Mouse (Mus musculus) stomach, embryonic 15.5 days (tissue): ENCODE data around the gene Sept3. TPM values are rescaled to one million over a fixed set of nuclear protein-coding genes. Genes with fewer than 3 reads are reported as not detected.
A peak's percentile ranks its signal among the peaks of the same experiment; 100 is the strongest.

Experiments used
- ATAC-seq: fragments of 200-750 bp; cut with Nextera tagmentation; 2 replicates; pipeline ENCODE4 v1.8.0; 2017; ENCODE audit warnings: low read depth, moderate number of reproducible peaks, moderate TSS enrichment; ENCODE audit not compliant: insufficient read depth, low FRiP score
- H3K27ac ChIP-seq: fragments of 300-500 bp; sonication (generic); 2 replicates; pipeline ENCODE4 v1.5.1; 2015; ENCODE audit warnings: mild to moderate bottlenecking, inconsistent platforms
- H3K27me3 ChIP-seq: fragments of 300-500 bp; sonication (generic); replicated peaks from 2 replicates; pipeline ENCODE4 v1.6.1; 2015; ENCODE audit warnings: inconsistent platforms
- H3K36me3 ChIP-seq: fragments of 300-500 bp; sonication (generic); 2 replicates; pipeline ENCODE4 v1.6.1; 2015; ENCODE audit warnings: inconsistent platforms
- H3K4me1 ChIP-seq: fragments of 300-500 bp; sonication (generic); 2 replicates; pipeline ENCODE4 v1.6.1; 2015; ENCODE audit warnings: inconsistent platforms
- H3K4me2 ChIP-seq: fragments of 300-500 bp; sonication (generic); 2 replicates; pipeline ENCODE4 v1.6.1; 2015; ENCODE audit warnings: mild to moderate bottlenecking, inconsistent platforms
- H3K4me3 ChIP-seq: fragments of 300-500 bp; sonication (generic); replicated peaks from 2 replicates; pipeline ENCODE4 v1.5.1; 2015; ENCODE audit warnings: inconsistent platforms
- H3K9ac ChIP-seq: fragments of 300-500 bp; sonication (generic); 2 replicates; pipeline ENCODE4 v1.6.1; 2015; ENCODE audit warnings: inconsistent platforms
- H3K9me3 ChIP-seq: fragments of 300-500 bp; sonication (generic); 2 replicates; pipeline ENCODE4 v1.6.1; 2016; ENCODE audit warnings: inconsistent platforms
- WGBS: fragments of 180-500 bp; shearing (Covaris S2); methylation state at CpG from one replicate; pipeline ENCODE4 v1.1.7; 2015; 5-methylcytosine and 5-hydroxymethylcytosine counted together
- polyA plus RNA-seq: library from polyadenylated mRNA; unstranded; fragments of >200 nt; fragmentation: Nextera tagmentation; extraction: Ambion mirVana; gene quantifications from 2 replicates; pipeline ENCODE4 v1.2.1, GENCODE M21; 2015

The Sept3 gene
- polyA plus RNA-seq, 1 experiment from 2014 or later = 10.2 TPM

- WGBS = under 1% methylated on average over 85 of the region's 86 CpGs
- H3K27ac ChIP-seq = no peak overlapping the region
- peaks cover 40% of the 10 kb centered on the region for H3K27me3 ChIP-seq
- 0 out of 2 replicates have a peak, but pooled peaks have one; percentile 12 for ATAC-seq
- no peaks in the 10 kb centered on the region for H3K9me3 ChIP-seq
- H3K4me3 ChIP-seq = peak overlapping the region; percentile 53
- no peaks in the 10 kb centered on the region for H3K36me3 ChIP-seq
- H3K9ac ChIP-seq = peak overlapping the region; percentile 52
- H3K4me1 ChIP-seq = peaks cover 17% of the 10 kb centered on the region
- H3K4me2 ChIP-seq = peak overlapping the region; percentile 97
Observed at GRCm38 (mm10) chr15:82274927-82275901, 521 bp downstream of the Sept3 start.

GRCm38 (mm10) chr15:82277591-82277990 lies 2.9 kb downstream of the Sept3 start:
- ATAC-seq = no peak
- Histone ChIP-seq H3K4me3 (no peak overlapping the region), H3K36me3 (no peaks in the 10 kb centered on the region), H3K9me3 (no peaks in the 10 kb centered on the region), H3K4me2 (no peak overlapping the region), H3K4me1 (peaks cover 17% of the 10 kb centered on the region), H3K27me3 (peaks cover 35% of the 10 kb centered on the region), H3K9ac (no peak overlapping the region), H3K27ac (no peak overlapping the region)
- WGBS = 68% methylated on average over 5 of the region's 5 CpGs

GRCm38 (mm10) chr15:82280638-82281037 lies 5.9 kb downstream of the Sept3 start:
- H3K4me3 ChIP-seq = no peak overlapping the region
- no peak for ATAC-seq
- H3K27ac ChIP-seq = no peak overlapping the region
- H3K9ac ChIP-seq = no peak overlapping the region
- WGBS = 68% methylated on average over 4 of the region's 4 CpGs
- H3K27me3 ChIP-seq = peaks cover 9% of the 10 kb centered on the region
- no peak overlapping the region for H3K4me2 ChIP-seq
- H3K4me1 ChIP-seq = peaks cover 6% of the 10 kb centered on the region; the same call in 1 of the 2 replicates
- no peaks in the 10 kb centered on the region for H3K9me3 ChIP-seq
- no peaks in the 10 kb centered on the region for H3K36me3 ChIP-seq

GRCm38 (mm10) chr15:82286157-82286556 lies 11.5 kb downstream of the Sept3 start:
- Histone ChIP-seq H3K27ac (no peak overlapping the region), H3K27me3 (no peaks in the 10 kb centered on the region), H3K9ac (no peak overlapping the region), H3K4me2 (no peak overlapping the region), H3K36me3 (no peaks in the 10 kb centered on the region), H3K4me3 (no peak overlapping the region), H3K9me3 (no peaks in the 10 kb centered on the region), H3K4me1 (no peaks in the 10 kb centered on the region)
- ATAC-seq = no peak
- 58% methylated on average over 12 of the region's 12 CpGs for WGBS

- H3K9ac ChIP-seq = no peak overlapping the region
- no peak overlapping the region for H3K4me3 ChIP-seq
- no peak overlapping the region for H3K4me2 ChIP-seq
- H3K36me3 ChIP-seq = no peaks in the 10 kb centered on the region
- no peaks in the 10 kb centered on the region for H3K9me3 ChIP-seq
- no peaks in the 10 kb centered on the region for H3K27me3 ChIP-seq
- 94% methylated on average over 7 of the region's 7 CpGs for WGBS
- H3K27ac ChIP-seq = no peak overlapping the region
- no peak for ATAC-seq
- H3K4me1 ChIP-seq = peaks cover 13% of the 10 kb centered on the region; the same call in 1 of the 2 replicates
Observed at GRCm38 (mm10) chr15:82290252-82290651, 15.6 kb downstream of the Sept3 start.

- H3K4me3 ChIP-seq = no peak overlapping the region
Observed at GRCm38 (mm10) chr15:82292851-82293250, 18.2 kb downstream of the Sept3 start.

GRCm38 (mm10) chr15:82293271-82293711 lies 18.6 kb downstream of the Sept3 start:
- no peaks in the 10 kb centered on the region for H3K36me3 ChIP-seq
- WGBS = 13% methylated on average over 7 of the region's 7 CpGs
- no peak overlapping the region for H3K27ac ChIP-seq
- H3K4me1 ChIP-seq = peaks cover 13% of the 10 kb centered on the region; the same call in 1 of the 2 replicates
- no peak overlapping the region for H3K9ac ChIP-seq
- H3K9me3 ChIP-seq = no peaks in the 10 kb centered on the region
- no peaks in the 10 kb centered on the region for H3K27me3 ChIP-seq
- ATAC-seq = peak; percentile 50
- H3K4me2 ChIP-seq = peak overlapping the region; percentile 45
- H3K4me3 ChIP-seq = 0 out of 2 replicates have a peak overlapping the region, but pooled peaks have one; percentile 2

More at GRCm38 (mm10) chr15:82292851-82293250, 18.2 kb downstream of the Sept3 start:
- peaks cover 13% of the 10 kb centered on the region; the same call in 1 of the 2 replicates for H3K4me1 ChIP-seq
- peak overlapping the region; percentile 45; the same call in 1 of the 2 replicates for H3K4me2 ChIP-seq
- H3K9ac ChIP-seq = no peak overlapping the region
- H3K9me3 ChIP-seq = no peaks in the 10 kb centered on the region
- no peak overlapping the region for H3K27ac ChIP-seq
- WGBS = 24% methylated on average over 5 of the region's 5 CpGs
- no peak for ATAC-seq
- H3K36me3 ChIP-seq = no peaks in the 10 kb centered on the region
- no peaks in the 10 kb centered on the region for H3K27me3 ChIP-seq

- no peaks in the 10 kb centered on the region for H3K27me3 ChIP-seq
- WGBS = 37% methylated on average over 8 of the region's 8 CpGs
- no peaks in the 10 kb centered on the region for H3K9me3 ChIP-seq
- H3K9ac ChIP-seq = no peak overlapping the region
- ATAC-seq = no peak
- peak overlapping the region; percentile 4; the same call in 1 of the 2 replicates for H3K4me2 ChIP-seq
- no peak overlapping the region for H3K4me3 ChIP-seq
- H3K4me1 ChIP-seq = peaks cover 13% of the 10 kb centered on the region; the same call in 1 of the 2 replicates
- H3K27ac ChIP-seq = no peak overlapping the region
- no peaks in the 10 kb centered on the region for H3K36me3 ChIP-seq
Observed at GRCm38 (mm10) chr15:82294059-82294458, 19.4 kb downstream of the Sept3 start.

- no peak for ATAC-seq
- 58% methylated on average over 39 of the region's 39 CpGs for WGBS
- Histone ChIP-seq H3K9ac (no peak within 1 kb of the TSS), H3K9me3 (no peaks in the 10 kb centered on the region), H3K4me3 (no peak within 1 kb of the TSS), H3K4me2 (no peak within 1 kb of the TSS), H3K27me3 (no peaks in the 10 kb centered on the region), H3K27ac (no peak within 1 kb of the TSS), H3K36me3 (no peaks in the 10 kb centered on the region), H3K4me1 (0 out of 2 replicates have a peak, but pooled peaks cover 4% of the 10 kb centered on the region)
Observed at GRCm38 (mm10) chr15:82298764-82299561, 24.3 kb downstream of the Sept3 start, which contains the start of gene Wbp2nl. Wbp2nl (plus strand) TSS chr15:82298954.

- Histone ChIP-seq H3K4me3 (no peak overlapping the region), H3K36me3 (no peaks in the 10 kb centered on the region), H3K4me1 (no peaks in the 10 kb centered on the region), H3K9ac (no peak overlapping the region), H3K27ac (peak overlapping the region; percentile 44; the same call in 1 of the 2 replicates), H3K27me3 (no peaks in the 10 kb centered on the region), H3K9me3 (no peaks in the 10 kb centered on the region), H3K4me2 (no peak overlapping the region)
- 57% methylated on average over 3 of the region's 3 CpGs for WGBS
- peak; percentile 93 for ATAC-seq
Observed at GRCm38 (mm10) chr15:82307107-82307506, 32.4 kb downstream of the Sept3 start.

GRCm38 (mm10) chr15:82308416-82308815 lies 33.7 kb downstream of the Sept3 start:
- WGBS = 60% methylated on average over 3 of the region's 3 CpGs
- Histone ChIP-seq H3K4me1 (no peaks in the 10 kb centered on the region), H3K36me3 (no peaks in the 10 kb centered on the region), H3K27me3 (no peaks in the 10 kb centered on the region), H3K9ac (no peak overlapping the region), H3K27ac (no peak overlapping the region), H3K4me2 (no peak overlapping the region), H3K4me3 (no peak overlapping the region), H3K9me3 (no peaks in the 10 kb centered on the region)
- ATAC-seq = no peak
